Mouse (Mus musculus) myocyte (in vitro differentiated cells): ENCODE measurements around the gene Ect2l. TPM values are rescaled to one million over a fixed set of nuclear protein-coding genes. Genes with fewer than 3 reads are reported as not detected.

Experiments
- H3K27me3 ChIP-seq: one replicate; pipeline ENCODE4 v1.6.1; 2011; ENCODE audit not compliant: control insufficient read depth, insufficient read depth, insufficient read length
- H3K36me3 ChIP-seq: one replicate; pipeline ENCODE4 v1.6.1; 2011; ENCODE audit not compliant: control insufficient read depth, insufficient read depth
- H3K4me2 ChIP-seq: one replicate; pipeline ENCODE4 v1.6.1; 2011; ENCODE audit warnings: low read depth, control low read depth
- H3K4me3 ChIP-seq: one replicate; pipeline ENCODE4 v1.5.1; 2011; ENCODE audit warnings: mild to moderate bottlenecking, control low read depth, moderate library complexity
- H3K79me2 ChIP-seq: one replicate; pipeline ENCODE4 v1.6.1; 2011; ENCODE audit not compliant: control insufficient read depth, insufficient read depth
- H3ac ChIP-seq: one replicate; pipeline ENCODE4 v1.6.1; 2011; ENCODE audit not compliant: control insufficient read depth, insufficient read length
- CEBPB ChIP-seq: IDR thresholded peaks from 2 replicates; pipeline ENCODE4 v1.6.1; 2011; ENCODE audit warnings: mild to moderate bottlenecking, moderate library complexity; ENCODE audit not compliant: poor library complexity, insufficient read depth, severe bottlenecking
- E2F4 ChIP-seq: IDR thresholded peaks from one replicate; pipeline ENCODE4 v1.6.1; 2011; ENCODE audit warnings: mild to moderate bottlenecking, control low read depth, moderate library complexity; ENCODE audit not compliant: insufficient read depth
- MAX ChIP-seq: IDR thresholded peaks from one replicate; pipeline ENCODE4 v1.6.1; 2011; ENCODE audit warnings: low read depth, mild to moderate bottlenecking, control low read depth
- MYOD1 ChIP-seq, 3 experiments: IDR thresholded peaks; one replicate each; pipeline ENCODE4 v1.6.1; 2011; ENCODE audit warnings: control low read depth in 2 of 3, low read depth in 2 of 3, mild to moderate bottlenecking in 2 of 3, moderate library complexity in 1 of 3; ENCODE audit not compliant: insufficient read length in 2 of 3, control insufficient read depth in 1 of 3
- MYOG ChIP-seq, 3 experiments: IDR thresholded peaks; one replicate each; pipeline ENCODE4 v1.6.1; 2011; ENCODE audit warnings: control low read depth in 2 of 3, low read depth in 2 of 3, mild to moderate bottlenecking in 2 of 3; ENCODE audit not compliant: insufficient read length in 2 of 3, control insufficient read depth in 1 of 3, insufficient read depth in 1 of 3
- POLR2A ChIP-seq: IDR thresholded peaks from one replicate; pipeline ENCODE4 v1.6.1; 2011; ENCODE audit warnings: low read depth, mild to moderate bottlenecking, control low read depth, moderate library complexity; ENCODE audit not compliant: insufficient read length
- POLR2AphosphoS2 ChIP-seq: IDR thresholded peaks from one replicate; pipeline ENCODE4 v1.6.1; 2011; ENCODE audit warnings: low read depth, control low read depth; ENCODE audit not compliant: insufficient read length
- REST ChIP-seq: IDR thresholded peaks from one replicate; pipeline ENCODE4 v1.6.1; 2011; ENCODE audit warnings: mild to moderate bottlenecking, control low read depth, moderate library complexity; ENCODE audit not compliant: insufficient read depth, insufficient read length
- SRF ChIP-seq: IDR thresholded peaks from one replicate; pipeline ENCODE4 v1.6.1; 2011; ENCODE audit warnings: low read depth; ENCODE audit not compliant: control insufficient read depth, insufficient read length
- TCF12 ChIP-seq: IDR thresholded peaks from one replicate; pipeline ENCODE4 v1.6.1; 2011; ENCODE audit warnings: mild to moderate bottlenecking, control low read depth; ENCODE audit not compliant: poor library complexity, insufficient read depth, severe bottlenecking
- TCF3 ChIP-seq: IDR thresholded peaks from one replicate; pipeline ENCODE4 v1.6.1; 2011; ENCODE audit warnings: low read depth, control low read depth; ENCODE audit not compliant: insufficient read length
- USF1 ChIP-seq: IDR thresholded peaks from one replicate; pipeline ENCODE4 v1.6.1; 2011; ENCODE audit warnings: low read depth, mild to moderate bottlenecking, control low read depth, moderate library complexity
- polyA plus RNA-seq: library from polyadenylated mRNA; unstranded; fragments of >200 nt; fragmentation: generic; extraction: Trizol; gene quantifications from one replicate; pipeline ENCODE4 v1.2.1, GENCODE M21; 2012; ENCODE audit warnings: missing spikeins

Ect2l gene
- polyA plus RNA-seq, 1 experiment, result 1.1 TPM

DNA sequence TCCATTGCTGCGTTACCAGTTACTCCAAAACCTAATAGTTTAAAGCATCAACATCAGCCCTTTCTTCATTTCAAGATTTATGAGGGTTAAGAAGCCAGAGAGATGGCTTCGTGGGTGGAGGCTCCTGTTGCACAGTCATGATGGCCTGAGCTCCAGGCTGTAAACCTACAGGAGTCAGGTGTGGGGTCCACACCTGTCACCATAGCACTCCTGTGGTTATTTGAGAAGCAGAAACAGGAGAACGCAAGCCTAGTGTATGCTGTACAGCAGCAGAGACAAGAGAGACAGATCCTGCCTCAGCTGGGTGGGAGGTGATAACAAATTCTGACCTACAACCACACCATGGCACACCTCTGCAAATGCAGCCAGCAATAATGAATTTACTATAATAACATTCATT is 8.3 kb downstream of the Ect2l start:
- Histone ChIP-seq H3K4me2 (no peak overlapping the region), H3K79me2 (no peaks in the 10 kb centered on the region), H3K36me3 (no peaks in the 10 kb centered on the region), H3K27me3 (no peaks in the 10 kb centered on the region), H3K4me3 (no peak overlapping the region), H3ac (no peak overlapping the region)
- TF ChIP-seq TCF3 (no peak), MAX (no peak), CEBPB (no peak), USF1 (no peak), REST (no peak), MYOG (IDR thresholded peaks at IDR 0.05; ENCODE audit: control insufficient read depth in 1 of 3, insufficient read depth in 1 of 3, insufficient read length in 2 of 3, low read depth in 2 of 3) (no peak), SRF (no peak), POLR2A (no peak), MYOD1 (IDR thresholded peaks at IDR 0.05; ENCODE audit: control insufficient read depth in 1 of 3, insufficient read length in 2 of 3, low read depth in 2 of 3) (no peak), TCF12 (no peak), E2F4 (no peak), POLR2AphosphoS2 (no peak)

DNA sequence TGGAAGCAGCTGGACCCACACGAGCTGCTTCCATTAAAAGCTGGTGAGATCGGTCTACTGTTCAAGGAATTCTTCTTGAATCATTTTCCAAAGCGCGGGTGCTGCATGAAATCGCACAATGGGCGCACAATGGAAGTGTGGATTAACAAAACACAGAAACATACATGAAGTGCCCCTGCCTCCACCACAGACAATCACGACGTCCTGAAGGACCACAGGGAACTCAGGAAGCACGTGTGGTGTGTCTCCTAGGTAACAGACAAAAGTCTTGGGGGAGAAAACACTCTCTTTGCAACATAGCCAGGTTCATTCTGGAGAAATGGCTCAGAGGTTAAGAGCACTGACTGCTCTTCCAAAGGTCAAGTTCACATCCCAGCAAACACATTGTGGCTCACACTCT is 10.0 kb downstream of the Ect2l start:
- Histone ChIP-seq H3K79me2 (no peaks in the 10 kb centered on the region), H3K4me2 (no peak overlapping the region), H3K4me3 (no peak overlapping the region), H3ac (no peak overlapping the region), H3K36me3 (no peaks in the 10 kb centered on the region), H3K27me3 (no peaks in the 10 kb centered on the region)
- TF ChIP-seq CEBPB (no peak), POLR2A (no peak), SRF (no peak), MYOG (IDR thresholded peaks at IDR 0.05; ENCODE audit: control insufficient read depth in 1 of 3, insufficient read depth in 1 of 3, insufficient read length in 2 of 3, low read depth in 2 of 3) (no peak), TCF12 (no peak), REST (no peak), MAX (no peak), POLR2AphosphoS2 (no peak), MYOD1 (IDR thresholded peaks at IDR 0.05; ENCODE audit: control insufficient read depth in 1 of 3, insufficient read length in 2 of 3, low read depth in 2 of 3) (no peak), E2F4 (no peak), TCF3 (no peak), USF1 (no peak)

DNA sequence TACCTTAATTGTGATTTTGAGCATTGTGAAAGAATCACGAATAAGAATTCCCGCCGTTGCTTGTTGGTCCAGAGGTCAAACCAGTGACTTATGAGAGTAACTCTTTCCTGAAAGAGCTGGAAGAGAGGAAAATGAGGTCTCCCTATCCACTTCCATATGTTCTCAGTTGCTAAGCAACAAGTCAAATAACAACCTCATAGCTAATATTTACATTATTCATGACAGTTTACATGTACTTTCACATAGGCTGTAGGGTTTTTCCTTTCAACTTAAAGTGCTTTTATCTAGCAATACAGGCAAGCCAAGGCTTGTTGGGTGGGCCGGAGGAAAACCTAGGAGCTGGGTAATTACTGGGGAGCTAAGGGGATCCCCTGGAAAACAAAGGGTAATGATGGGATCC is 10.8 kb downstream of the Ect2l start:
- TF ChIP-seq MAX (no peak), TCF12 (no peak), CEBPB (no peak), MYOG (IDR thresholded peaks at IDR 0.05; ENCODE audit: control insufficient read depth in 1 of 3, insufficient read depth in 1 of 3, insufficient read length in 2 of 3, low read depth in 2 of 3) (no peak), SRF (no peak), USF1 (no peak), MYOD1 (IDR thresholded peaks at IDR 0.05; ENCODE audit: control insufficient read depth in 1 of 3, insufficient read length in 2 of 3, low read depth in 2 of 3) (no peak), POLR2AphosphoS2 (no peak), E2F4 (no peak), POLR2A (no peak), TCF3 (no peak), REST (no peak)
- H3ac ChIP-seq, result no peak overlapping the region
- no peaks in the 10 kb centered on the region for H3K27me3 ChIP-seq
- no peaks in the 10 kb centered on the region for H3K36me3 ChIP-seq
- H3K79me2 ChIP-seq, result no peaks in the 10 kb centered on the region
- no peak overlapping the region for H3K4me3 ChIP-seq
- H3K4me2 ChIP-seq, result no peak overlapping the region

DNA sequence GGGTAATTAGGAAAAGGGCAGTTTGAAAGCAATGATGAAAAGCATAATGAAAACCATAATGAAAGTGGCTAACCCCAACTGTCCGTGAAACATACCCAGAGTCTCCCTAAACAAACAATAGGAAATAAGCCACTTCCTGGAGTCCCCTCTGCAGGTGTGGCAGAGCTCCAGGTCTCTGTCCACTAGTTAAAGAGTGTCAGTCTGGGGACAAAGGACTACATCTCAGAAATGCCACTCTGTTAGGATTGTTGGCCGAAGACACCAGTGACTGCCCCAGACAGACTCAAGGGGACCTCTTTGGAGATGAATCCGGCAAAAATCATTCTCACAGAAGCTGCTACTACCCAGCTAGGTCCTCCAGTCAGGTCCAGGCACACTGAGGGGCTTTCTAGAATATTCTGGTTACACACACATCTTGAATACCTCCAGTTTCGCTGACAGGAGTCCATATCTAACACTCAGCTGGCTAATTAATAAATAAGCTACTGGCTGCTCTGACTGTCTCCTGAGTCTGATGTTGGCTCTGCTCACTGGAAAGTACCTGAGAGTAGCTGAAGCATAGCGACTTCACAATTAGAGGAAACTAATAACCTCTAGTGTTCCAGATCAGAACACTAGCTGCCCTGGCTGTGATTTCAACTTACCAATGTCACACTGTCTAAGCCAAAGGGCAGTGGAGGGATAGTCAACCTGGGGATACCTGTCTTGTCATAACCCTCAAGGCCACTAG is 12.2 kb downstream of the Ect2l start:
- Histone ChIP-seq H3K4me2 (no peak overlapping the region), H3K4me3 (no peak overlapping the region), H3ac (no peak overlapping the region), H3K36me3 (no peaks in the 10 kb centered on the region), H3K27me3 (no peaks in the 10 kb centered on the region), H3K79me2 (no peaks in the 10 kb centered on the region)
- no peak for TF ChIP-seq MYOD1 (IDR thresholded peaks at IDR 0.05; ENCODE audit: control insufficient read depth in 1 of 3, insufficient read length in 2 of 3, low read depth in 2 of 3)
- no peak for TF ChIP-seq SRF
- no peak for TF ChIP-seq CEBPB
- TF ChIP-seq USF1, result no peak
- TF ChIP-seq TCF3, result no peak
- TF ChIP-seq TCF12, result no peak
- no peak for TF ChIP-seq POLR2AphosphoS2
- TF ChIP-seq MAX, result no peak
- no peak for TF ChIP-seq REST
- TF ChIP-seq MYOG (IDR thresholded peaks at IDR 0.05; ENCODE audit: control insufficient read depth in 1 of 3, insufficient read depth in 1 of 3, insufficient read length in 2 of 3, low read depth in 2 of 3), result no peak
- TF ChIP-seq POLR2A, result no peak
- TF ChIP-seq E2F4, result no peak
